Mouse (Mus musculus) testis, postnatal 10 days (tissue): ENCODE results near the gene Arhgef39.
A peak's percentile ranks its signal among the peaks of the same experiment; 100 is the strongest.
"Not testable (repeated sequence)": the region's sequence is repeated elsewhere in the genome, so short reads cannot be mapped to it uniquely, and the experiment has no call there.

Experiments
- DNase-seq: peaks from one replicate; pipeline ENCODE4 v3.0.0; 2021; ENCODE audit warnings: low spot score

Gene Arhgef39

GRCm38 (mm10) chr4:43507938-43508665 is 8.6 kb upstream of the Arhgef39 start:
- DNase-seq, result no peak

- DNase-seq, result no peak
These were observed 7.2 kb upstream of the Arhgef39 start, which contains the start of gene Car9 for GRCm38 (mm10) chr4:43506536-43507185. Gene Car9 (plus strand): TSS chr4:43506966.

GRCm38 (mm10) chr4:43506074-43506473 is 6.6 kb upstream of the Arhgef39 start:
- no peak for DNase-seq

- no peak for DNase-seq
These were observed 4.8 kb upstream of the Arhgef39 start for GRCm38 (mm10) chr4:43504269-43504668.

GRCm38 (mm10) chr4:43503506-43503905 is 4.0 kb upstream of the Arhgef39 start:
- no peak for DNase-seq

- no peak for DNase-seq
These were observed 3.5 kb upstream of the Arhgef39 start for GRCm38 (mm10) chr4:43503041-43503440.

- no peak for DNase-seq
These were observed 512 bp downstream of the Arhgef39 start for GRCm38 (mm10) chr4:43498983-43499382.

- no peak for DNase-seq
These were observed 1.5 kb downstream of the Arhgef39 start for GRCm38 (mm10) chr4:43497946-43498345.

- no peak for DNase-seq
These were observed 2.1 kb downstream of the Arhgef39 start for GRCm38 (mm10) chr4:43497405-43497804.

GRCm38 (mm10) chr4:43496587-43496986 is 2.9 kb downstream of the Arhgef39 start:
- no peak for DNase-seq

- no peak for DNase-seq
These were observed 5.7 kb downstream of the Arhgef39 start for GRCm38 (mm10) chr4:43493846-43494240.

GRCm38 (mm10) chr4:43493186-43493845 is 6.2 kb downstream of the Arhgef39 start:
- peak; percentile 99 for DNase-seq

GRCm38 (mm10) chr4:43492821-43493185 is 6.7 kb downstream of the Arhgef39 start, which contains the start of gene Ccdc107:
Gene Ccdc107 (plus strand): TSS chr4:43492900.
- peak; percentile 80 for DNase-seq

- DNase-seq, result no peak
These were observed 7.2 kb downstream of the Arhgef39 start for GRCm38 (mm10) chr4:43492101-43492820.

- no peak for DNase-seq
These were observed 8.7 kb downstream of the Arhgef39 start for GRCm38 (mm10) chr4:43490801-43491200.

GRCm38 (mm10) chr4:43489611-43490010 is 9.9 kb downstream of the Arhgef39 start:
- DNase-seq, result no peak

- not testable (repeated sequence) for DNase-seq
These were observed 13.8 kb downstream of the Arhgef39 start for GRCm38 (mm10) chr4:43485666-43486065.

- no peak for DNase-seq
These were observed 15.9 kb downstream of the Arhgef39 start, which contains the start of gene Sit1 for GRCm38 (mm10) chr4:43483535-43484091. Gene Sit1 (minus strand): TSS chr4:43483734.

GRCm38 (mm10) chr4:43482591-43482990 is 16.9 kb downstream of the Arhgef39 start:
- DNase-seq, result no peak

GRCm38 (mm10) chr4:43481894-43482456 is 17.5 kb downstream of the Arhgef39 start:
- DNase-seq, result no peak

- no peak for DNase-seq
These were observed 18.5 kb downstream of the Arhgef39 start for GRCm38 (mm10) chr4:43480985-43481384.
